Mouse (Mus musculus) cerebellum, adult 9-11 months (tissue): ENCODE measurements around the gene Mrpl52.

Experiments used
- DNase-seq: peaks from one replicate; pipeline ENCODE4 v3.0.0; 2022

The Mrpl52 gene

GRCm38 (mm10) chr14:54472671-54473070 lies 46.0 kb downstream of the Mrpl52 start:
- DNase-seq = no peak

- no peak for DNase-seq
Measured at GRCm38 (mm10) chr14:54474744-54475143, 48.0 kb downstream of the Mrpl52 start.

GRCm38 (mm10) chr14:54475941-54476844 lies 49.5 kb downstream of the Mrpl52 start, which contains the start of gene Rem2:
Gene Rem2, plus strand, starts transcription at chr14:54476100.
- DNase-seq = peak; percentile 89

GRCm38 (mm10) chr14:54477172-54477909 lies 50.6 kb downstream of the Mrpl52 start:
- no peak for DNase-seq
